Mouse (Mus musculus): ENCODE measurements around the gene Eng. TPM values are rescaled to one million over a fixed set of nuclear protein-coding genes. Genes with fewer than 3 reads are reported as not detected.

Eng gene
- polyA plus RNA-seq, 1 experiment from 2014 or later = 32.1 TPM

DNA sequence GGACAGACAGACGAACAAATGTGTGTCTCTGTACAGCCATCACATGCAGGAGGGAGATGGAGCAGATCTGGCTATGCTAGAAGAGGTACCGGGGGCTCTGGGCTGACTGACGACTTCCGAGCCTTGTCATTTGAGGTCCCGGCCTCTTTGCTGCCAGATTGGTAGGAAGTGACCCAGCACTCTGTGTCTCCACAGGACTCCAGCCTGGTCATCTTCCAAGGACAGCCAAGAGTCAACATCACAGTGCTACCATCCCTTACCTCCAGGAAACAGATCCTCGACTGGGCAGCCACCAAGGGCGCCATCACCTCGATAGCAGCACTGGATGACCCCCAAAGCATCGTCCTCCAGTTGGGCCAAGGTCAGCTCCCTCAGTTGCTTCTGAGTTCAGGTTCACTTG is 24.8 kb downstream of the Eng start:
- Histone ChIP-seq H3K9ac (no peak overlapping the region), H3K36me3 (no peaks in the 10 kb centered on the region), H3K4me2 (replicated peaks) (no peak overlapping the region), H3K9me3 (no peaks in the 10 kb centered on the region), H3K27me3 (no peaks in the 10 kb centered on the region), H3K27ac (no peak overlapping the region), H3K4me3 (no peak overlapping the region), H3K4me1 (no peaks in the 10 kb centered on the region)
- 86% methylated on average over 9 of the region's 9 CpGs for WGBS
- no peak for ATAC-seq (ENCODE audit: insufficient number of reproducible peaks, insufficient read depth, low FRiP score, low TSS enrichment)

DNA sequence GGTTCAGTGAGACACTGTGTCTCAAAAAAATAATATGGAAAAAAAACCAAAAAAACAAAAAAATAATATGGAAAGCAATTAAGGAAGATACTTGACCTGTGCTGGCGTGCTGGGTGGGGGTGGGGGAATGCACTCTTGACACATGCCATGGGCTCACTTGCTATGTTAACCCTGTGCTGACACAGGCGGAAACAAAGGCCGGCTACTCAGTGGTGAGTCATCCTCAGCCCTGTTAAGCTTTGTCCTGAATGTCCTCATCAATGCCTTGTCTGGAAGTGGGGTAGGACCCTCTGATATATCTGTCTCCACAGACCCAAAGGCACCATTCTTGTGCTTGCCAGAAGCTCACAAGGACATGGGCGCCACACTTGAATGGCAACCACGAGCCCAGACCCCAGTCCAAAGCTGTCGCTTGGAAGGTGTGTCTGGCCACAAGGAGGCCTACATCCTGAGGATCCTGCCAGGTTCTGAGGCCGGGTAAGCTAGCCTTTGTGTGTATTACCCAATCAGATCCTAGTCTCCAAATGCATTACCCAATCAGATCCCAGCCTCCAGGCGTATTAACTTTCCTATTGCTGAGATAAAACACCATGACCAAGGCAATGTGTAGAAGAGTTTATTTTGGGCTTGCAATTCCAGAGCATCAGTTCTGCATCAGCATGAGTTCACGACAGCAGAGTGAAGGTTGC is 25.7 kb downstream of the Eng start:
- WGBS = 71% methylated on average over 9 of the region's 9 CpGs
- H3K4me3 ChIP-seq = no peak overlapping the region
- ATAC-seq (ENCODE audit: insufficient number of reproducible peaks, insufficient read depth, low FRiP score, low TSS enrichment) = no peak
- H3K9ac ChIP-seq = no peak overlapping the region
- H3K4me1 ChIP-seq = no peaks in the 10 kb centered on the region
- no peak overlapping the region for H3K27ac ChIP-seq
- no peaks in the 10 kb centered on the region for H3K9me3 ChIP-seq
- H3K27me3 ChIP-seq = no peaks in the 10 kb centered on the region
- H3K4me2 ChIP-seq (replicated peaks) = no peak overlapping the region
- no peaks in the 10 kb centered on the region for H3K36me3 ChIP-seq

DNA sequence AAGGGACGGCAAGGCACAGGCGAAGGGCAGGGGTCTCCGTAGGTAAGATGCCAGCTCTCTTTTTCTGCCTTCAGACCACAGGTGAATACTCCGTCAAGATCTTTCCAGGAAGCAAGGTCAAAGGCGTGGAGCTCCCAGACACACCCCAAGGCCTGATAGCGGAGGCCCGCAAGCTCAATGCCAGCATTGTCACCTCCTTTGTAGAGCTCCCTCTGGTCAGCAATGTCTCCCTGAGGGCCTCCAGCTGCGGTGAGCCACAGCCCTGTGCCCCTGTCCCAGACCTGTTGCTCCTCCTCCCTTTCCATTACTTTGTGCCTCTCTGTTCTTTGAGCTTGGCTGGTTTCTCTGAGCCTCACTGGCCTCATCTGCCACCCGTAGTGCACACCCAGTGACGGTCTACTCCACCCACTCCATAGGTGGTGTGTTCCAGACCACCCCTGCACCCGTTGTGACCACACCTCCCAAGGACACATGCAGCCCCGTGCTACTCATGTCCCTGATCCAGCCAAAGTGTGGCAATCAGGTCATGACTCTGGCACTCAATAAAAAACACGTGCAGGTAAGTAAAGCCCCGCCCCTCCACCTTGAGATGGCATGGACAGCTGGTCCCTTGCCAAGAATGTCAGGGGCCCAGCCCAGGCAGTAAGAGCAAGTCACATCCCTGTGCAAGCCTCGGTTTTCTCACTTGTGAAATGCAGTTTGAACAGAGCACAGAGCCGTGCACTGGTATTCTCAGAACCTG is 27.0 kb downstream of the Eng start:
- Histone ChIP-seq H3K9ac (no peak overlapping the region), H3K27ac (no peak overlapping the region), H3K27me3 (no peaks in the 10 kb centered on the region), H3K4me1 (no peaks in the 10 kb centered on the region), H3K9me3 (no peaks in the 10 kb centered on the region), H3K36me3 (no peaks in the 10 kb centered on the region), H3K4me3 (no peak overlapping the region), H3K4me2 (replicated peaks) (no peak overlapping the region)
- WGBS = 79% methylated on average over 16 of the region's 16 CpGs
- ATAC-seq (ENCODE audit: insufficient number of reproducible peaks, insufficient read depth, low FRiP score, low TSS enrichment) = no peak

DNA sequence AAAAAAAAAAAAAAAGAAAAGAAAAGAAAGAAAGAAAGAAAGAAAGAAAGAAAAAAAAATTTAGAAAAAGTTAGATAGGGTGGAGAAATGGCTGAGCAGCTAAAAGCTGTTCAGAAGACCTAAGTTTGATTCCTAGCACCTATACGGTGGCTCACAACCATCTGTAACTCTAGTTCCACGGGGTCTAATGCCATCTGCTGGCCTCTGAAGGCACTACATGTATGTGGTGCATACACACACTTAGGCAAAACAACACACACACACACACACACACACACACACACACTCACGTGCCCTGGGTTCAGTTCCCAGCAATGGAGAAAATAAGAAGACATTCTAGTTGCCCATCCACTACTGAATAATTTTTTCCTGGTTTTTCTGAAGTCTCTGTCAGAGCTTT is 30.4 kb downstream of the Eng start:
- Histone ChIP-seq H3K9ac (no peak overlapping the region), H3K27me3 (no peaks in the 10 kb centered on the region), H3K4me1 (peaks cover 16% of the 10 kb centered on the region), H3K9me3 (no peaks in the 10 kb centered on the region), H3K36me3 (no peaks in the 10 kb centered on the region), H3K4me3 (no peak overlapping the region), H3K4me2 (replicated peaks) (no peak overlapping the region), H3K27ac (no peak overlapping the region)
- WGBS = 87% methylated on average over 3 of the region's 3 CpGs
- ATAC-seq (ENCODE audit: insufficient number of reproducible peaks, insufficient read depth, low FRiP score, low TSS enrichment) = no peak

DNA sequence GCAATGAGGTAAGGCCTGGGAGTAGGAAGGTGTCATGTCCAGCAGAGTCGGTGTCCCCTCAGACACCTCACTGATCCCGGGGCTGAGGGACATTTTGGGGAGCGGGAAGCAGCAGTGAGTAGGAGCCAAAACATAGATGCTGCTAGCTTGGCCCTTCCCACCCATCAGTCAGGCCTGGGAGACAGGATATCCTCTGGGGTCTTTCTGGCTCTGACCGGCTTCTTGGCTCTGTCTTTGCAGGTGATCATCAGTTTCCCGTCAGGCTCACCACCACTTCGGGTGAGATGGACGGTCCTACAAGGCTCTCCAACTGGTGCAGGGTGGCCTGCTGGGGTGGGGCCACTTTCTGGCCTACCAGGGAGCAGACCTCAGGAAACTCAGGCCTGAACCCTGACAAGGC is 31.3 kb downstream of the Eng start:
- Histone ChIP-seq H3K9me3 (no peaks in the 10 kb centered on the region), H3K4me1 (peaks cover 19% of the 10 kb centered on the region), H3K27ac (no peak overlapping the region), H3K36me3 (peaks cover 5% of the 10 kb centered on the region), H3K4me2 (replicated peaks) (no peak overlapping the region), H3K27me3 (no peaks in the 10 kb centered on the region), H3K9ac (no peak overlapping the region), H3K4me3 (no peak overlapping the region)
- no peak for ATAC-seq (ENCODE audit: insufficient number of reproducible peaks, insufficient read depth, low FRiP score, low TSS enrichment)
- 92% methylated on average over 7 of the region's 7 CpGs for WGBS

DNA sequence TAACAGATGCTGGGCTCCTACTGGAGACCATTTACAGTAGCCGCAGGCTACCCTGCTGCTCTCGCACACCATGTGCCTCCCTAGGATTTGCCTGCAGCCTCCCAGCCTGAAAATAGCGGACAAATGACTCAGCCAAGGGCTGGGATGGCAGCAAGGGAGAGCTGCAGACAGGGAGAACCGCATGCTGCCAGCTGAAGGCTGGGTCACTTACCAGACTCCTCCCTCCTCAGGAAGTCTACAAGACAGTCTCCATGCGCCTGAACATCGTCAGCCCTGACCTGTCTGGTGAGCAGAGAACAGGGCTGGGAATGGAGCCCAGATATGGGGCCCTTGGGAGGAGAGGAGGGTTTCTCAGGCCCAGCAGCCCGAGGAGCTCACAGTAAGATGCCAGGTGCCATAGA is 33.7 kb downstream of the Eng start:
- no peak for ATAC-seq (ENCODE audit: insufficient number of reproducible peaks, insufficient read depth, low FRiP score, low TSS enrichment)

DNA sequence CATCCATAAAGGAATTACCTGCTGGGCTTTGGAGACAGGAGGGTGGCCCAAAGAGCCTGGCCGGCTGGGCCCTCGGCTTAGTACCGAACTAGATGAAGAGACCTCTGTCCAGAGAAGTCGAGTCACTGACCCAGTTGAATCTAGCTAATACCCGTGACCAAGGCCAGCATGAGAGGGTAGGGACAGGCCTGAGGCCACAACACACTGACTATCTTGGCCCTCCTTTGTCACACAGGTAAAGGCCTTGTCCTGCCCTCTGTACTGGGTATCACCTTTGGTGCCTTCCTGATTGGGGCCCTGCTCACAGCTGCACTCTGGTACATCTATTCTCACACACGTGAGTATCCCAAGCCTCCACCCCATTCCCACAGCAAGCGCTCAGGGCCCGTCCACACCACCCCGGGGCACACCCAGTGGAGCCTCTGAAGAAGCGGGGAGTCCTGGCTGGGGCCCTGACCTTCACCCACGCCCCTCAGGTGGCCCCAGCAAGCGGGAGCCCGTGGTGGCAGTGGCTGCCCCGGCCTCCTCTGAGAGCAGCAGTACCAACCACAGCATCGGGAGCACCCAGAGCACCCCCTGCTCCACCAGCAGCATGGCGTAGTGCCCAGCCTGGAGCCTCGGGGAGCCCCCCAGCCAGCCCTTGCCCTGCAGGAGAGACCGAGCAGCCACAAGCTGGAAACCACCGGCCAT is 34.7 kb downstream of the Eng start:
- no peak for ATAC-seq (ENCODE audit: insufficient number of reproducible peaks, insufficient read depth, low FRiP score, low TSS enrichment)
- Histone ChIP-seq H3K27ac (0 out of 2 replicates have a peak overlapping the region, but pooled peaks have one; percentile 55), H3K4me1 (peaks cover 19% of the 10 kb centered on the region), H3K9me3 (no peaks in the 10 kb centered on the region), H3K27me3 (no peaks in the 10 kb centered on the region), H3K4me3 (no peak overlapping the region), H3K9ac (no peak overlapping the region), H3K36me3 (peaks cover 40% of the 10 kb centered on the region), H3K4me2 (replicated peaks) (no peak overlapping the region)
- 85% methylated on average over 19 of the region's 19 CpGs for WGBS

More for the DNA sequence above, 33.7 kb downstream of the Eng start:
- WGBS = 50% methylated on average over 7 of the region's 7 CpGs
- Histone ChIP-seq H3K27ac (peak overlapping the region; percentile 55; the same call in 1 of the 2 replicates), H3K4me3 (no peak overlapping the region), H3K36me3 (peaks cover 29% of the 10 kb centered on the region), H3K27me3 (no peaks in the 10 kb centered on the region), H3K9ac (no peak overlapping the region), H3K9me3 (no peaks in the 10 kb centered on the region), H3K4me1 (peaks cover 19% of the 10 kb centered on the region), H3K4me2 (replicated peaks) (no peak overlapping the region)

DNA sequence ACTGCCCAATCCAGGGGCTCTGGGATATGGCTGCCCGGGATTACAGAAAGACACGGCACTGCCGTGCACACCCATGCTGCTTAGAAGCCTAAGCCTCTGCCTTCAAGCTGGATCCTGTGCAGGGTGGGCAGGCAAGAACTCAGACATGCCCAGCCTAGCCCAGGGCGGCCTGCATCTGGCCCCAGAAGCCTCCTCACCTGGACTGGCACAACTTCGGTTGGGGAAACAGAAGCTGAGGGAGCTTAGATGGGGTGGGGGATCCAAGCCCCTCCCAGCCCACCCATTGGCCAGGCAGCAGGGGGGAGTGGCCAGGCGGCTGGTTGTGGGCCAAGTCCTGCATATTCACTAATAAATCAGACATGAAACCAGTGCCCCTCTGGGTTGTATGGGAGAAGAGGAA is 35.4 kb downstream of the Eng start:
- no peak for ATAC-seq (ENCODE audit: insufficient number of reproducible peaks, insufficient read depth, low FRiP score, low TSS enrichment)
- 58% methylated on average over 6 of the region's 6 CpGs for WGBS
- Histone ChIP-seq H3K27ac (no peak overlapping the region), H3K4me2 (replicated peaks) (no peak overlapping the region), H3K4me1 (peaks cover 19% of the 10 kb centered on the region), H3K36me3 (peaks cover 46% of the 10 kb centered on the region), H3K27me3 (no peaks in the 10 kb centered on the region), H3K9me3 (no peaks in the 10 kb centered on the region), H3K4me3 (no peak overlapping the region), H3K9ac (no peak overlapping the region)

DNA sequence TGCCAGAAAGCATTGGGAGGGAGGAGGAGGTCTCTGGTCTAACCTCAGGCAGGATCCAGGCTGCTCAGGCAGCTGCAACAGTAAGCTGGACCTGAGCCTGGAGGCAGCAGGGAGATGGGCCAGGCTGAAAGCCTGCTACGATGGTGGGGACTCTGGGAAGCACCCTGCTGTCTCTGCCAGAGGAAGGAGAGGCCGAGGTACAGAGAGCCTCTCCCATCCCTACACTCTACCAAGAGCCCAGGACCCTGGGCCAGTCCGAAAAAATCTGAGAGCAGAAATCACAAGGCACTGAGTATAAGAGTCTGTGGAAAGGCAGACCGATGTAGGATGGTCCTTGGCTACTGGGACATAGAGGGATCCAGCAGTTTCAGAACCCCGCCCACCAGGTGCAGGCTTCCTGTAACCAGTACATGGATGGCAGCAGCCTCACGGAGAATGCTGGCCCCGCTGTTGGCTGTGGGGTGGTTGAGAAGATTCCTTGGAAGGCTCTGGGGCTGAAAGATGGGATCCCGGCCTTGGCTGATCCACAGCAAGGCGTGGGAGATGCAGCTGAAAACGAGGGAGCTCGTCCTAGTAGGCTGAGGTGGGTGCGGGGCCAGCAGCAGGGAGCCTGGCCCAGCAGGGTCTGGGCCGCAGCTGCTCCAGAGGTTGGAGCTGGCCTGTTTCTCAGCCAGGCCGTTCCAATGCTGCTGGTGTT is 36.5 kb downstream of the Eng start:
- no peak for ATAC-seq (ENCODE audit: insufficient number of reproducible peaks, insufficient read depth, low FRiP score, low TSS enrichment)
- Histone ChIP-seq H3K9me3 (no peaks in the 10 kb centered on the region), H3K9ac (no peak overlapping the region), H3K27ac (no peak overlapping the region), H3K4me2 (replicated peaks) (no peak overlapping the region), H3K4me3 (no peak overlapping the region), H3K4me1 (peaks cover 19% of the 10 kb centered on the region), H3K27me3 (no peaks in the 10 kb centered on the region), H3K36me3 (peaks cover 57% of the 10 kb centered on the region)
- WGBS = 78% methylated on average over 14 of the region's 14 CpGs

DNA sequence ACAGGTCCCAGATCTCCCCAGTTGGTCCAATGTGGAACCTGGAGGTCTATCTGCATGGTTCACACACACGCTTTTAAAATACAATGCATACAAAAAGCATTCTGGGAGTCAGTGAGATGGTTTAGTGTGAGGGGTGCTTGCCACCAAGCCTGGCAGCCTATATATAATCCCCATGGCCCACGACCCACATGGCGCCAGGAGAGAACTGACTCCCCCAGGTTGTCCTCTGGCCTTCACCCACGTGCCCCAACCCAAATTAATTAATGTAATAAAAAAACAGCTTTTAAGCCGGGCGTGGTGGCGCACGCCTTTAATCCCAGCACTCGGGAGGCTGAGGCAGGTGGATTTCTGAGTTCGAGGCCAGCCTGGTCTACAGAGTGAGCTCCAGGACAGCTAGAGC is 37.3 kb downstream of the Eng start:
- Histone ChIP-seq H3K4me3 (no peak overlapping the region), H3K27me3 (no peaks in the 10 kb centered on the region), H3K36me3 (peaks cover 59% of the 10 kb centered on the region), H3K9ac (no peak overlapping the region), H3K4me2 (replicated peaks) (no peak overlapping the region), H3K4me1 (peaks cover 19% of the 10 kb centered on the region), H3K9me3 (no peaks in the 10 kb centered on the region), H3K27ac (no peak overlapping the region)
- WGBS = 87% methylated on average over 10 of the region's 10 CpGs
- no peak for ATAC-seq (ENCODE audit: insufficient number of reproducible peaks, insufficient read depth, low FRiP score, low TSS enrichment)

DNA sequence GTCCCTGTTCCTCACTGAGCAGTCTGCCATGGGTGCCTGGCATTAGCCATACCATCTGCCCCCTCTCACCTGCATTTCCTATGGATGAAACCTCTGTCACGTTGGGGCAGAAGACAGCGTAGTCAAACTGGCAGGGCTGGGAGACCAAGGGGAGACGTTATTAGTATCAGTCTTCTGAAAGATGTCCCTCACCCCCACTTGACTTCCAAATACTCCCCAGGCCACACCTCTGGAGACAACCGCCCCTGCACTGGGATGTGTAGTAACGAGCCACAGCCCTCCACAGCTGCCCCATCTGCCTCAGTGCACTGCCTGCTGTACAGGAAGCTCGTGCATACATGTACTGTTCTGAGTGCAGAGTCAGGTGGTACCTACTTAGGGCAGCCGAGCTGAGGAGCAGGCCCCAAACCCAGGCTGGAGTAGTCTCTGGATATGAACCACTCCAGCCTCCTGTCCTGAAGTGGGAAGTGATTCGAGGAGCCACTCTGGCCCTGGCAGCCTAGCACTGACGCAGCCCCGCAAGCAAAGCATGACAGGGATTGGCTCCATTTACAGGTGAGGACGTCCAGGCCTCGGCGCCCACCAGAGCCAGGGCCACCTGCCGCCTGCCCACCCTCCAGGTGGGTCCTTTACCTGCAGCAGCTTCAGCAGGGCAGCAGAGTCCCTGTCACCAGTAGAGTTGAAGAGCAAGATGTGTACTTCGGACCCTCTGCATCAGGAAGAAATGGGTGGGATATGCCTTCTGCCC is 38.5 kb downstream of the Eng start:
- WGBS = 92% methylated on average over 15 of the region's 15 CpGs
- H3K27me3 ChIP-seq = no peaks in the 10 kb centered on the region
- no peak overlapping the region for H3K9ac ChIP-seq
- H3K4me3 ChIP-seq = no peak overlapping the region
- no peak overlapping the region for H3K27ac ChIP-seq
- no peaks in the 10 kb centered on the region for H3K9me3 ChIP-seq
- H3K4me1 ChIP-seq = peaks cover 17% of the 10 kb centered on the region
- H3K36me3 ChIP-seq = peaks cover 59% of the 10 kb centered on the region
- ATAC-seq (ENCODE audit: insufficient number of reproducible peaks, insufficient read depth, low FRiP score, low TSS enrichment) = no peak
- no peak overlapping the region for H3K4me2 ChIP-seq (replicated peaks)
